Mouse (Mus musculus): ENCODE results near the gene Nectin2. TPM values are rescaled to one million over a fixed set of nuclear protein-coding genes. Genes with fewer than 3 reads are reported as not detected.

The Nectin2 gene
- polyA plus RNA-seq, 1 experiment from 2014 or later: 138 TPM

DNA sequence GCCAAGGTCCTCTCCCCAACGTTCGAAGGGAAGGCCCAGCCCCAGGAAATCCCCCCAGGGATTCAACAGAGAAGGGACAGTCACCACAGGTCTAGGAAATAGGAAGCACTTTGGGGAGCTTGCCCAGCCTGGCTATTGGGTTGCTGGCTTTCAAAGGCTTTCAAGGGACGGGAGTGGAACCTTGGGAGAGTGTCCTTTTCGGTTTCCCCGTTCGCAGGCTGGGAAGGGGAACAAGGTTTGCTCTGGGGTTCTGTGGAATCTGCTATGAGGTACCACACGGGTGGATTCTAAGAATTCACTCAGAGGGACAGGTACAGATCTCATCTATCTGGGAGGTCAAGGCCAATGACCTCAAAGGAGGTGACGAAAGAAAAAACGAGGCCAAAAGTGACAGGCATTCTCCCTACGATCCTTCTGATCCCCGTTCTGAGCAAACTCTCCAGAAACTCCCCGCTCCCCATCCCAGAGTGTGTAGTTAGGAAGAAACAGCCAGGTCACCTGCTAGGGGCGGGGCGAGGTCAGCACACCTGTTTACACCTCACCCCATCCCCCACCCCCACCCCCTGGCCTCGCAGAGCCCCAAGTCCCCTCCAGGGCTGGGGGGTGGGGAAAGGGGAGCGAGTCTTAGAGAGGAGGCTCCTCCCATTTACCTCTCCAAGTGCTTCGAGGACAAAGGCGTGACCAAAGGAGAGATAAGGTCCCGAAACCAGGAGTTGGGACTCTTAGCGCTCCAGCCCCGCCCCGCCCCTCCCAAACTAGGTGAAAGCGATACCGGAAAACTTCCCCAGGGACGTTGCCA, 2.7 kb downstream of the Nectin2 start:
- 3% methylated on average over 25 of the region's 25 CpGs for WGBS
- Histone ChIP-seq H3K4me1 (peaks cover 63% of the 10 kb centered on the region), H3K4me3 (peak overlapping the region; percentile 81), H3K27me3 (ENCODE audit: insufficient read depth, poor library complexity, severe bottlenecking) (no peaks in the 10 kb centered on the region), H3K27ac (peak overlapping the region; percentile 93), H3K36me3 (peaks cover 14% of the 10 kb centered on the region), H3K9me3 (no peaks in the 10 kb centered on the region)
- DNase-seq (ENCODE audit: low spot score): peak; percentile 78

DNA sequence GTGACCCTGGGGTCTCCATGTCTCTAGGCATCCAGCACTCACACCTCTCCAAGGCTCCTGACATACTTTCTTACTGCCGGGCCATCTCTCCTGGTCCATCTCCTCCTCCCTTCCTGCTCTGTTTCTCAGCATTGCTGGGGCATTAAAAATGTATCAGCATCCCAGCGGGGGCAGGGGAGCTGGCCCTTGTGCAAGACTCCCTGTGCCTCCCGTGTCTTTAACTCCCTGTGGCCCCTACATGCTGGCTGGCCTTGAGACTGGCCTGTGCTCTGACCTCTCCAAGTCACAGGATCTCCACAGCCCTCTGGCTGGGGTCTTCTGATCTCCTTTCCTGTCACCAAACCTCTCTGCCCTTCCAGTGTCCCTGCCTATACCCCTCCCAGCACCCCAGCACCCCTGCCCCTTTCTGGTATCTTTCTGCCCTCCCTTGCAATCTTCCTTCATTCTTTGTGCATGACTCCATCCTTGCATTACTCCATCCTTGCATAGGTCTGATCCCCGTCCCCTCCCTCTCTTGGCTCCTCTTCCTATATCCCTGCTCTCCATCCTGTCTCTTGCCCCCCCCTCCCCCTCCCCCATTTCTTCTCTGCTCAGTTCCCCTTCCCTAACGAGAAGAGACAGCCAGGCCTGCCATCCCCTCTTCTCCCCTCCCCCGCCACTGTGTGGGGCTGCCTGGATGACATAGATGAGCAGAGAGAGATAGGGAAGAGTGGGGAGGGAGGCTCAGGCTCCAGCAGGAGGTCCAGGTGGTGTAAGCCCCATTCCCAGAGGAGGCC, 3.7 kb downstream of the Nectin2 start:
- H3K4me1 ChIP-seq: peaks cover 73% of the 10 kb centered on the region

DNA sequence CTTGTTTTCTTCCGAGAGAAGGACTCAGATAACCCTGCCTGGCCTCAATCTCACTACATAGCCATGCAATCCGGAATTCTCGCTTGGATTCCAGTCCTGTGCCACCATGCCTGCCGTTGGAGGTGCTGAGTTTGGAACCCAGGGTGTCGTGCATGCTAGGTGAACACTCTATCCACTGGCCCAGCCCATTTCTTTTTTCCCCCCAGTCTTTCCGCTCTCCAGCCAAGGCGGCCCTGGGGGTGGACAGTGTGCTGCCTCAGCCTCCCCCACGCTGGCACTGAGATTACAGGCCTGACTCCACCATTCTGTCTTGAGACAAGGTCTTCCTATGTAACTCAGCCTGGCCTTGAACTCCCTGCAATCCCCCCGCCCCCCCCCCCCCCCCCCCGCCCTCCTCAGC, 4.3 kb downstream of the Nectin2 start:
- Histone ChIP-seq H3K4me1 (peaks cover 76% of the 10 kb centered on the region), H3K27me3 (ENCODE audit: insufficient read depth, poor library complexity, severe bottlenecking) (no peaks in the 10 kb centered on the region), H3K9me3 (no peaks in the 10 kb centered on the region), H3K36me3 (peaks cover 22% of the 10 kb centered on the region), H3K27ac (0 out of 2 replicates have a peak overlapping the region, but pooled peaks have one; percentile 83), H3K4me3 (peak overlapping the region; percentile 81; the same call in 1 of the 2 replicates)
- no peak for DNase-seq (ENCODE audit: low spot score)
- 63% methylated on average over 8 of the region's 10 CpGs for WGBS

More for the DNA sequence above, 3.7 kb downstream of the Nectin2 start:
- H3K27me3 ChIP-seq (ENCODE audit: insufficient read depth, poor library complexity, severe bottlenecking): no peaks in the 10 kb centered on the region
- H3K4me3 ChIP-seq: peak overlapping the region; percentile 81
- no peaks in the 10 kb centered on the region for H3K9me3 ChIP-seq
- DNase-seq (ENCODE audit: low spot score): no peak
- WGBS: 18% methylated on average over 6 of the region's 6 CpGs
- H3K36me3 ChIP-seq: peaks cover 16% of the 10 kb centered on the region
- H3K27ac ChIP-seq: peak overlapping the region; percentile 93

DNA sequence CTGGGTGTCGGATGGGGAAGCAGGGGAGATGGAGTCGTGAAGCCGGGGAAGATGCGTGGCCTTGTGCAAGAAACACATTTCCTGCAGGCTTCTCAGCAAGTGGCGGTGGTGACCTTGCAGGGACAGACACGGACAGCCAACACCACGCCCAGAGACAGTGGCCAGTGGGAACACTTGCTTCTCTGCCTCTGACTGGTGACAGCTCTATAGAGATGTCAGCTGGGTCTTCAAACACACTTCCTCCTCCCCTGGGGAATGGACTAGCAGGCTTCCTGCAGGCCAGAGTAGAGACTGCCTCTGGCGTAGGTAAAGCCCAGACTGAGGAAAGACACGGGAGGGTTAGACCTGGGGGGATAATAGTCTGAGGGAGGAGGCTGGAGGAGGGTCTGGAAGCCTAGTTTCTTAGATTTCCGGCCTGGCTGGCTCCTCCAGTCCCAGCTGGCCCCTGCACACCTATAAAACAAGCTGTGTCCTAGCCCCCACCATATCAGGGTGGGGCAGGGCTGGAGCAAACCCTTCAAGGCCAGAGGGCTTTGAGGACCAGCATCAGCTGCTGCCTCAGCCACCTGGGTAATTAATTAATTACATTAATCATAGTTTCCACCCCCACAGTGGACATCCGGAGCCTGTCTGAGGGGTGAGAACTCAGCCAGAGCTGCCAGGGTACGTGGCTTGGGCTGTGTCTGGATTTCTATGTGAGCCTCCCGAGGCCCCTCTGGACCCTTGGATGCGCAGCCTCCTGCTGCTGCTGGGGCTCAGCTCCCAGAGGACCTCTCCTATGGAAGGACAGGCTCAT, 5.5 kb downstream of the Nectin2 start:
- Histone ChIP-seq H3K4me1 (peaks cover 75% of the 10 kb centered on the region), H3K9me3 (no peaks in the 10 kb centered on the region), H3K36me3 (peaks cover 33% of the 10 kb centered on the region), H3K27ac (peak overlapping the region; percentile 83), H3K27me3 (ENCODE audit: insufficient read depth, poor library complexity, severe bottlenecking) (no peaks in the 10 kb centered on the region), H3K4me3 (peak overlapping the region; percentile 4)
- DNase-seq (ENCODE audit: low spot score): peak; percentile 92
- WGBS: 32% methylated on average over 14 of the region's 14 CpGs

DNA sequence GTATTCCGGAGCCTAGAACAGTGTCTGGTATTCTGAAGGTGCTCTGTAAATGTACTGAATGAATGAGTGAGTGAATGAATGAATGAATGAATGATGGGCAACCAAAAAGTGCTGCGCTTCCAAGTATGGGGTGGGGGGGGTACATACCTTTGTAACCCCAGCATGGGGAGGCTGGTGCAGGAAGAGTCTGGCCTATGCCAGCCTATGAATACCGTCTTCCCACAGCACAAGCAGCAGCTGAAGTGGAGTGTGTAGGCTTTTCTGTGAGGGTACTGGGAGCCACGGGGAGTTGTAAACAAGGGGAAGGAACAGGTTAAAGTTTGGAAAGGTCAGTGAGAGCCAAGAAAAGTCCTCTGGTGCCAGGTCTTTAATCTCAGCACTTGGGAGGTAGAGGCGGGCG, 6.5 kb downstream of the Nectin2 start:
- peaks cover 75% of the 10 kb centered on the region for H3K4me1 ChIP-seq
- H3K36me3 ChIP-seq: peaks cover 41% of the 10 kb centered on the region
- no peaks in the 10 kb centered on the region for H3K9me3 ChIP-seq
- H3K27me3 ChIP-seq (ENCODE audit: insufficient read depth, poor library complexity, severe bottlenecking): no peaks in the 10 kb centered on the region
- no peak for DNase-seq (ENCODE audit: low spot score)
- 80% methylated on average over 6 of the region's 6 CpGs for WGBS
- H3K4me3 ChIP-seq: no peak overlapping the region
- H3K27ac ChIP-seq: peak overlapping the region; percentile 62

DNA sequence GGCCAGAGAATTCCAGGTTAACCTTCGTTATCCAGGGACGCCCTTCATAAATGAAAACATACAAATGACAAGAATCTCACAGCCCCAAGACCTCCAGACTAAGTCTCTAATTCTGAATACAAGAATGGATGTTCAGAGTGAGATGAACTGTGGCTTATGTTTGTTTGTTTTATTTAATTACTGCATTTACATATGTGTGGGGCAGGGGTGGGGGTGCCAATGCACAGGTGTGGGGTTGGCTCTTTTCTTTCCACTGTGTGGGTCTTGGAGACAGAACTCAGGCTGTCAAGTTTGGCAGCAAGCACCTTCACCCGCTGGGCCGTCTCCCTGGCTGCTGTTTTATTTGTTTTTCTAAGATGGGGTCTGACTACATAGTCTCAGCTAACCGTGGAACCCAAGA, 7.8 kb downstream of the Nectin2 start:
- Histone ChIP-seq H3K4me3 (no peak overlapping the region), H3K9me3 (no peaks in the 10 kb centered on the region), H3K36me3 (peaks cover 51% of the 10 kb centered on the region), H3K27me3 (ENCODE audit: insufficient read depth, poor library complexity, severe bottlenecking) (no peaks in the 10 kb centered on the region), H3K4me1 (peaks cover 66% of the 10 kb centered on the region), H3K27ac (peak overlapping the region; percentile 65; the same call in 1 of the 2 replicates)
- no peak for DNase-seq (ENCODE audit: low spot score)
- 47% methylated on average over 5 of the region's 5 CpGs for WGBS

DNA sequence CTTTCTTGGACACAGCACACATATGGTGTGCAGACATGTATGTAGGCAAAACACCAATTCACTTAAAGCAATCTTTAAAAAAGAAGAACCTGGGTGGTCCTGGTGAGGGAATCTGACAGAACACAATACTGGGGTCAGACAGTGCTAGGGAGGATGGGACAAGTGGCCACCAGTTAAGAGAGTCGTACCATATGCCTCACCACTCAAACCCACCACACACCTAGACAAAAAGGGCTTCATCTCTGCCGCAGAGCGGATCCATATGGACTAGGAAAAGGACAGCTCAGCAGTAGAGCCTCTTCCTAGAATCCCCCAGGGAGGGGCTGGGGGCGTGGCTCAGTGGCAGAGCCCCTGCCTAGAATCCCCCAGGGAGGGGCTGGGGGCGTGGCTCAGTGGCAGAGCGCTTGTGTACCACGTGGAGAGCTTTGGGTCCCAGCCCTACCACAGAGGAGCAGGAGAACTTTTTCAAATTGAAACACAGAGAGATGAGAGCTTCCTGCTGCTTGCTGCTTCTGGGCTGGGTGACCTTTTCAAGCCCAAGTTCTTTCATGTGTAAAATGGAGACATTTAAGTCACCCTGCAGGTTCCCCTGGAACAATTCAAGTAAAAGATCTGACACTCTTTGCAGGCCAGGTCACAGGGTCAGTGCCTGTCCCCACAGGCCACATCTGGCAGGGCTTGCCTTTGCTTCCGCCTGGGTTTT, 8.8 kb downstream of the Nectin2 start:
- 18% methylated on average over 8 of the region's 8 CpGs for WGBS
- no peak for DNase-seq (ENCODE audit: low spot score)
- Histone ChIP-seq H3K4me1 (peaks cover 56% of the 10 kb centered on the region), H3K9me3 (no peaks in the 10 kb centered on the region), H3K36me3 (peaks cover 61% of the 10 kb centered on the region), H3K27me3 (ENCODE audit: insufficient read depth, poor library complexity, severe bottlenecking) (no peaks in the 10 kb centered on the region), H3K27ac (peak overlapping the region; percentile 65), H3K4me3 (0 out of 2 replicates have a peak overlapping the region, but pooled peaks have one; percentile 3)

DNA sequence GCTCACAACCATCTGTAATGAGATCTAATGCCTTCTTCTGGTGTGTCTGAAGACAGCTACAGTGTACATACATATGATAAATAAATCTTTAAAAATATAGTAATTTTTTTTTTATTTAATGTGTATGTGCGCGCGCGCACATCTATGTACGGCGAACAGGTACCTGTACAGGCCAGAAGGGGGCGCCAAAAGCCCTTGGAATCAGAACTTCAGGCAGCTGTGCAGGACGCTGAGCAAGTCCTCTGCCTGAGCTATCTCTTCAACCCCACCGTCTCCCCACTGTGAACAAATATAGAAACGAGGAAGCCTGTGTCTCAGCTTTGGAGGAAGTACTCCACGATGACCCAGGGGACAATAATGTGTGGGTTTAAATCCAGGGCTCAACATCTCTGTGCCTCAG, 10.0 kb downstream of the Nectin2 start:
- peaks cover 44% of the 10 kb centered on the region for H3K4me1 ChIP-seq
- H3K4me3 ChIP-seq: no peak overlapping the region
- H3K36me3 ChIP-seq: peaks cover 71% of the 10 kb centered on the region
- no peaks in the 10 kb centered on the region for H3K27me3 ChIP-seq (ENCODE audit: insufficient read depth, poor library complexity, severe bottlenecking)
- no peak overlapping the region for H3K27ac ChIP-seq
- DNase-seq (ENCODE audit: low spot score): no peak
- WGBS: 82% methylated on average over 11 of the region's 11 CpGs
- no peaks in the 10 kb centered on the region for H3K9me3 ChIP-seq

DNA sequence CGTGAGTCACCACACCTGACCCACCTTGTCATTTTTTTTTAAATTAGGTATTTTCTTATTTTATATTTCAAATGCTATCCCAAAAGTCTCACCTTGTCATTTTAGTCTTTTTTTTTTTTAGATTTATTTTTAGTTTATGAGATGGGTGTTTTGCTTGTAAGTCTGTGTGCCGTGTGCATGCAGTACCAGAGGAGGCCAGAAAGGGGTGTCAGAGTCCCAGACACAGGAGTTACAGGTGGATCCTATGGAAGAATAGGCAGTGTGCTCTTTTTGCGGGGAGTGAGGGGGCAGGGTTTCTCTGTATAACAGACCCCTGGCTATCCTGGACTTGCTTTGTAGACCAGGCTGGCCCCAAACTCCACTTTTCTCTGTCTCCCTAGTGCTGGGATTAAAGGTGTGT, 11.5 kb downstream of the Nectin2 start:
- 90% methylated on average over 3 of the region's 3 CpGs for WGBS
- Histone ChIP-seq H3K36me3 (peaks cover 84% of the 10 kb centered on the region), H3K27me3 (ENCODE audit: insufficient read depth, poor library complexity, severe bottlenecking) (no peaks in the 10 kb centered on the region), H3K4me3 (no peak overlapping the region), H3K9me3 (no peaks in the 10 kb centered on the region), H3K27ac (no peak overlapping the region), H3K4me1 (peaks cover 29% of the 10 kb centered on the region)
- no peak for DNase-seq (ENCODE audit: low spot score)

DNA sequence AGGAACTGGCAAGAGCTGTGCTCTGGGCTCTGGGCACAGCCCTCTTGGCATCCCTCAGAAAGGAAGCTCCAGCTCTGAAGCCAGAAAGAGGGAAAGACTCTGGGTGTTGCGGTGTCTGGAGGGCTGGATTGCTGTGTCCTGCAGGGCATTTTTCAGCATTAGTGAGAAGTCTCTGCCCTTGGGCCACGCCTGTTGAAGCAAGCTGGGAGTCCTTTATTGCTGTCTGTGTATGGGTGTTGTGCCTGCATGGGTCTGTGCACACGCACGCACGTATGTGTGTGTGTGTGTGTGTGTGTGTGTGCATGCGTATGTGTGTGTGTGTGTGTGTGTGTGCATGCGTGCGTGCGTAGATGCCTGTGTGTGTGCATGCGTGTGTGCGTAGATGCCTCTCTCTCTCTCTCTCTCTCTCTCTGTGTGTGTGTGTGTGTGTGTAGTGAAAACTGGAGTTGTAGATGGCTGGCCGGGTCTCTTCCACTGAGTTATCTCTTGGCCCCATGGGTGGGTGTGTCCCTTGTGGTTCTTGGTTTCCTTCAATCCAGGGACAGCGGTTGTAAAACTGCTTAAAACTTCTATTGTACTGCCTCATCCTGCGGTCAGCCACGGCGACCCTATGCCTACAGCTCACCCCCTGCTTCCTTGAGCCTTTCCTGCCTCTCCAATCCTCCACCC, 13.8 kb downstream of the Nectin2 start:
- peak overlapping the region; percentile 42 for H3K27ac ChIP-seq
- no peaks in the 10 kb centered on the region for H3K27me3 ChIP-seq (ENCODE audit: insufficient read depth, poor library complexity, severe bottlenecking)
- peaks cover 11% of the 10 kb centered on the region for H3K4me1 ChIP-seq
- H3K4me3 ChIP-seq: no peak overlapping the region
- WGBS: 86% methylated on average over 16 of the region's 16 CpGs
- peak; percentile 87 for DNase-seq (ENCODE audit: low spot score)
- peaks cover 91% of the 10 kb centered on the region for H3K36me3 ChIP-seq
- H3K9me3 ChIP-seq: no peaks in the 10 kb centered on the region

DNA sequence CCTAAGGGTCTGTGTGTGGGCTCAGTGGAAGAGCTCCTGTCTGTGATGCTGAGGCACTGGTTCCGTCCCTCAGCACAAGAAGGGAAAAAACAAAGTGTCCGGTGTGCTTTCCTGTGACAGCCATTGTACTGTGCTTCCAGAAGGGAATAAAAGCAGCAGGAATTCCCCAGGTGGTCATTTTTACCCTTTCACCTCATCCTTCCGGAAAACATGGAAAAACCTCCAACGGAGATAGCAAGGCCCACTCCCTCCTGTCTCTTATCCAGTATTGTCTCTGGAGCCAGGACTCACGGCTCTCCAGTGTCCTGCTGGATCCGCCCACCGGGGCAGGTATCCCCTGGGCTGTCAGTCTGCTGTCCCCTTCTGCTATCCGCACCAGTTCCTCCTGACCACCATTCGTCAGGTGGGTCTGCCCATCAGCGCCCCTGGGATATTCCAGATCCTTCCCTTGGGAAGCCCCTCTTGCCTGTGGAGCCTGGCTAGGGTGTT, 16.1 kb downstream of the Nectin2 start:
- H3K36me3 ChIP-seq: peaks cover 93% of the 10 kb centered on the region

More for the DNA sequence above, 16.1 kb downstream of the Nectin2 start:
- WGBS: 86% methylated on average over 10 of the region's 10 CpGs
- no peak for DNase-seq (ENCODE audit: low spot score)
- H3K9me3 ChIP-seq: no peaks in the 10 kb centered on the region
- no peaks in the 10 kb centered on the region for H3K27me3 ChIP-seq (ENCODE audit: insufficient read depth, poor library complexity, severe bottlenecking)
- H3K4me3 ChIP-seq: no peak overlapping the region
- H3K27ac ChIP-seq: no peak overlapping the region
- no peaks in the 10 kb centered on the region for H3K4me1 ChIP-seq
